Mouse (Mus musculus) thymus, adult 2 months (tissue): ENCODE results near the gene Kalrn. TPM values are rescaled to one million over a fixed set of nuclear protein-coding genes. Genes with fewer than 3 reads are reported as not detected.
A peak's percentile ranks its signal among the peaks of the same experiment; 100 is the strongest.

ENCODE experiments used
- DNase-seq: peaks from one replicate; pipeline ENCODE4 v3.0.0; 2021
- H3K27ac ChIP-seq: fragments of 200-500 bp; 2 replicates; pipeline ENCODE4 v1.5.1; 2012; ENCODE audit warnings: low read length, control low read depth; ENCODE audit not compliant: control insufficient read depth, insufficient read depth
- H3K27me3 ChIP-seq: fragments of 200-500 bp; 2 replicates; pipeline ENCODE4 v1.6.1; 2012; ENCODE audit warnings: mild to moderate bottlenecking, low read length, moderate library complexity, mixed read lengths; ENCODE audit not compliant: control insufficient read depth, insufficient read depth
- H3K36me3 ChIP-seq: fragments of 200-500 bp; 2 replicates; pipeline ENCODE4 v1.6.1; 2012; ENCODE audit warnings: mild to moderate bottlenecking, low read length, moderate library complexity; ENCODE audit not compliant: control insufficient read depth, insufficient read depth
- H3K4me1 ChIP-seq: fragments of 200-500 bp; replicated peaks from 2 replicates; pipeline ENCODE4 v1.6.1; 2012; ENCODE audit warnings: low read length; ENCODE audit not compliant: control insufficient read depth, insufficient read depth
- H3K4me3 ChIP-seq: fragments of 200-500 bp; 2 replicates; pipeline ENCODE4 v1.5.1; 2012; ENCODE audit warnings: mild to moderate bottlenecking, low read length, control low read depth, moderate library complexity; ENCODE audit not compliant: control insufficient read depth, insufficient read depth
- CTCF ChIP-seq: fragments of 200-500 bp; IDR thresholded peaks from 2 replicates; pipeline ENCODE4 v1.5.1; 2012; ENCODE audit warnings: mild to moderate bottlenecking, control low read depth, low read length, moderate library complexity, borderline replicate concordance; ENCODE audit not compliant: control insufficient read depth, poor library complexity, insufficient read depth; ENCODE audit errors: extremely low read depth
- POLR2A ChIP-seq: fragments of 200-500 bp; IDR thresholded peaks from 2 replicates; pipeline ENCODE4 v1.6.1; 2012; ENCODE audit warnings: mild to moderate bottlenecking, low read length, control low read depth, moderate library complexity; ENCODE audit not compliant: control insufficient read depth, poor library complexity, insufficient read depth; ENCODE audit errors: extremely low read depth
- WGBS: fragments of 180-500 bp; shearing (Covaris S2); methylation state at CpG from one replicate; pipeline ENCODE4 v1.1.7; 2018; 5-methylcytosine and 5-hydroxymethylcytosine counted together
- polyA plus RNA-seq: library from polyadenylated mRNA; depleted of rRNA; stranded (reverse); fragments of >200 nt; gene quantifications from 2 replicates; pipeline ENCODE4 v1.2.3, GENCODE M21; 2012

Gene Kalrn
- polyA plus RNA-seq, 1 experiment: 2.9 TPM

- 89% methylated on average over 20 of the region's 20 CpGs for WGBS
These were observed 561.1 kb downstream of the Kalrn start for GRCm38 (mm10) chr16:34011991-34012845.

DNA sequence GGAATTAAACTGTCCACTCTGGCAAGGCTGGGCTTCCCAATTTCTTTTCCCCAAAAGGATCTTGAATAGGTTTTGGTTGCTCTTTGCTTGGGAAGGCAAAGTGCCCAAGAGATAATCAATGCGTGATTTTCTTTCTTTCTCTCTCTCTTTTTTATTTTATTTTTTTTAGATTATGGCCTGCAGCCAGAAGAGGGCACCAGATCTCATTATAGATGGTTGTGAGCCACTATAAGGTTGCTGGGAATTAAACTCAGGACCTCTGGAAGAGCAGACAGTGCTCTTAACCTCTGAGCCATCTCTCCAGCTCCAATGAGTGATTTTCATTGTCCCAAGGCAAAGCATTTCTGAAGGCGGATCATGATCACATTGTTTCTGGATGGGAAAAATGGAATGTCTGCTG, 563.8 kb downstream of the Kalrn start:
- no peaks in the 10 kb centered on the region for H3K36me3 ChIP-seq
- DNase-seq: no peak
- H3K4me1 ChIP-seq: no peaks in the 10 kb centered on the region
- H3K27ac ChIP-seq: no peak overlapping the region
- no peak overlapping the region for H3K4me3 ChIP-seq
- TF ChIP-seq POLR2A (no peak), CTCF (no peak)
- no peaks in the 10 kb centered on the region for H3K27me3 ChIP-seq
- WGBS: 99% methylated on average over 2 of the region's 2 CpGs

More at GRCm38 (mm10) chr16:34011991-34012845, 561.1 kb downstream of the Kalrn start:
- Histone ChIP-seq H3K27me3 (no peaks in the 10 kb centered on the region), H3K4me3 (no peak overlapping the region), H3K27ac (no peak overlapping the region), H3K36me3 (no peaks in the 10 kb centered on the region), H3K4me1 (no peaks in the 10 kb centered on the region)
- no peak for TF ChIP-seq CTCF
- no peak for TF ChIP-seq POLR2A
- no peak for DNase-seq

GRCm38 (mm10) chr16:34005986-34006385, 567.3 kb downstream of the Kalrn start:
- no peak for DNase-seq
- H3K27me3 ChIP-seq: no peaks in the 10 kb centered on the region
- no peak overlapping the region for H3K27ac ChIP-seq
- H3K4me3 ChIP-seq: no peak overlapping the region
- TF ChIP-seq CTCF: no peak
- no peaks in the 10 kb centered on the region for H3K36me3 ChIP-seq
- H3K4me1 ChIP-seq: no peaks in the 10 kb centered on the region
- WGBS: 97% methylated on average over 3 of the region's 3 CpGs

- Histone ChIP-seq H3K36me3 (no peaks in the 10 kb centered on the region), H3K4me3 (no peak overlapping the region), H3K4me1 (no peaks in the 10 kb centered on the region), H3K27ac (no peak overlapping the region), H3K27me3 (no peaks in the 10 kb centered on the region)
- WGBS: 60% methylated on average over 4 of the region's 4 CpGs
- no peak for TF ChIP-seq CTCF
- TF ChIP-seq POLR2A: no peak
- DNase-seq: no peak
These were observed 569.2 kb downstream of the Kalrn start for GRCm38 (mm10) chr16:34004128-34004578.

GRCm38 (mm10) chr16:34003566-34004127, 569.7 kb downstream of the Kalrn start:
- Histone ChIP-seq H3K36me3 (no peaks in the 10 kb centered on the region), H3K27ac (no peak overlapping the region), H3K4me1 (no peaks in the 10 kb centered on the region), H3K27me3 (no peaks in the 10 kb centered on the region), H3K4me3 (no peak overlapping the region)
- no peak for DNase-seq
- 85% methylated on average over 10 of the region's 10 CpGs for WGBS
- TF ChIP-seq POLR2A (no peak), CTCF (no peak)

DNA sequence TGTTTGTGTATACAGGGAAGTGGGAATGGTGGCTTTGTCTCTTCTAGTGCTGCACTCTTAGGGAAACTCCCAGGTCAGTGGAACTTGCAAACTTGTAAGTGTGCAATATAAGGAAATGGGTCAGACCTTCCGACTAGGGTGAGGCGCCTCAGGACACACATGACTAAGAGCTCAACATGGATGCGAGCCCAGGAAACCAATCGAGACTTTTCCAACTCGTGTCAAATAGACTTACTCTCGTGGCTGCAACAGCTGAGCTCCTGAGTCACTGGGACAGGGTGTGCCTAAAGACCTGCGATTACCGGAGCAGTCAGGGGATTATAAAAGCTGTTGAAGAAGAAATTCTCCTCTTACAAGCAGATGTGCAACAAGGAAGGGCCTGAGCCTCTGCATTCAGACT, 572.6 kb downstream of the Kalrn start:
- DNase-seq: no peak
- Histone ChIP-seq H3K4me3 (no peak overlapping the region), H3K27ac (no peak overlapping the region), H3K4me1 (no peaks in the 10 kb centered on the region), H3K36me3 (no peaks in the 10 kb centered on the region), H3K27me3 (no peaks in the 10 kb centered on the region)
- TF ChIP-seq POLR2A (no peak), CTCF (no peak)
- 82% methylated on average over 8 of the region's 8 CpGs for WGBS

GRCm38 (mm10) chr16:33999388-33999787, 573.9 kb downstream of the Kalrn start:
- no peaks in the 10 kb centered on the region for H3K36me3 ChIP-seq
- no peak for TF ChIP-seq CTCF
- no peak for TF ChIP-seq POLR2A
- 19% methylated on average over 3 of the region's 3 CpGs for WGBS
- H3K4me3 ChIP-seq: no peak overlapping the region
- no peaks in the 10 kb centered on the region for H3K27me3 ChIP-seq
- DNase-seq: peak; percentile 29
- no peak overlapping the region for H3K27ac ChIP-seq
- H3K4me1 ChIP-seq: no peaks in the 10 kb centered on the region
